Mouse (Mus musculus) kidney, embryonic 14.5 days (tissue): Measurements from ENCODE around the gene Fbxo41. TPM values are rescaled to one million over a fixed set of nuclear protein-coding genes. Genes with fewer than 3 reads are reported as not detected.
"Not testable (repeated sequence)": the region's sequence is repeated elsewhere in the genome, so short reads cannot be mapped to it uniquely, and the experiment has no call there.

ENCODE experiments used
- ATAC-seq: fragments of 200-750 bp; cut with Nextera tagmentation; 2 replicates; pipeline ENCODE4 v1.8.0; 2017; ENCODE audit warnings: moderate number of reproducible peaks, mild to moderate bottlenecking, moderate TSS enrichment, moderate library complexity; ENCODE audit not compliant: low FRiP score, low TSS enrichment
- H3K27ac ChIP-seq: fragments of 300-500 bp; sonication (generic); 2 replicates; pipeline ENCODE4 v1.5.1; 2014; ENCODE audit warnings: low read depth, mild to moderate bottlenecking, low read length, moderate library complexity, mixed read lengths
- H3K27me3 ChIP-seq: fragments of 300-500 bp; sonication (generic); 2 replicates; pipeline ENCODE4 v1.6.1; 2014; ENCODE audit warnings: mild to moderate bottlenecking, low read length; ENCODE audit not compliant: control insufficient read depth, insufficient read depth
- H3K36me3 ChIP-seq: fragments of 300-500 bp; sonication (generic); 2 replicates; pipeline ENCODE4 v1.6.1; 2014; ENCODE audit warnings: low read length, mixed read lengths; ENCODE audit not compliant: control insufficient read depth, insufficient read depth
- H3K4me1 ChIP-seq: fragments of 300-500 bp; sonication (generic); 2 replicates; pipeline ENCODE4 v1.6.1; 2014; ENCODE audit warnings: low read length, mixed read lengths; ENCODE audit not compliant: control insufficient read depth, insufficient read depth
- H3K4me2 ChIP-seq: fragments of 300-500 bp; sonication (generic); replicated peaks from 2 replicates; pipeline ENCODE4 v1.6.1; 2014; ENCODE audit warnings: low read depth, mild to moderate bottlenecking, low read length
- H3K4me3 ChIP-seq: fragments of 300-500 bp; sonication (generic); 2 replicates; pipeline ENCODE4 v1.5.1; 2014; ENCODE audit warnings: mild to moderate bottlenecking, low read length
- H3K9ac ChIP-seq: fragments of 300-500 bp; sonication (generic); 2 replicates; pipeline ENCODE4 v1.6.1; 2014; ENCODE audit warnings: low read depth, mild to moderate bottlenecking, low read length, moderate library complexity
- H3K9me3 ChIP-seq: fragments of 300-500 bp; sonication (generic); 2 replicates; pipeline ENCODE4 v1.6.1; 2016; ENCODE audit warnings: low read length; ENCODE audit not compliant: control insufficient read depth
- WGBS: fragments of 180-500 bp; shearing (Covaris S2); extraction: QIAGEN DNeasy Blood & Tissue Kit; methylation state at CpG from one replicate; pipeline ENCODE4 v1.1.7; 2014; 5-methylcytosine and 5-hydroxymethylcytosine counted together
- polyA plus RNA-seq: library from polyadenylated mRNA; unstranded; fragments of >200 nt; fragmentation: Nextera tagmentation; extraction: Ambion mirVana; gene quantifications from 2 replicates; pipeline ENCODE4 v1.2.1, GENCODE M21; 2014

Gene Fbxo41
- polyA plus RNA-seq, 1 experiment from 2014 or later, result 0.05 TPM

DNA sequence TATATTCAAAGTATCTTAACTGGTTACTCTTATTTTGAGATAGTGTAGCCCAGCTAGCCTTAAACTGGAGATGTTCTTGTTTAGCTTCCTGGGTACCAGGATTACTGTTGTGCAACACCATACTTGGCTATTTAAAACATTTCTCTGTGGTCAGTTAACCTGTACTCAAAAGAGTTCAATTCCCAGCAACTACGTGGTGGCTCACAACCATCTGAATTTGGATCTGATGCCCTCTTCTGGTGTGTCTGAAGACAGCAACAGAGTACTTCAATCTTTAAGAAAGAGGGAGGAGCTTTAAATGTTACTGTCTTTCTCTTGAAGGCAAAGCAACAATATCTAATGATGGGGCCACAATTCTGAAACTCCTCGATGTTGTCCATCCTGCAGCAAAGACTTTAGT, 43.2 kb downstream of the Fbxo41 start:
- Histone ChIP-seq H3K9me3 (no peaks in the 10 kb centered on the region), H3K4me3 (no peak overlapping the region), H3K9ac (no peak overlapping the region), H3K27me3 (no peaks in the 10 kb centered on the region), H3K36me3 (peaks cover 57% of the 10 kb centered on the region), H3K27ac (no peak overlapping the region), H3K4me1 (peaks cover 4% of the 10 kb centered on the region; the same call in 1 of the 2 replicates), H3K4me2 (no peak overlapping the region)
- 81% methylated on average over 2 of the region's 2 CpGs for WGBS
- no peak for ATAC-seq

- no peak for ATAC-seq
- Histone ChIP-seq H3K4me2 (peak overlapping the region; percentile 90), H3K9ac (peak overlapping the region; percentile 77), H3K9me3 (no peaks in the 10 kb centered on the region), H3K27ac (no peak overlapping the region), H3K27me3 (no peaks in the 10 kb centered on the region), H3K36me3 (0 out of 2 replicates have a peak, but pooled peaks cover 3% of the 10 kb centered on the region), H3K4me1 (peaks cover 17% of the 10 kb centered on the region), H3K4me3 (peak overlapping the region; percentile 63)
- WGBS, result 6% methylated on average over 7 of the region's 7 CpGs
These were observed 50.0 kb downstream of the Fbxo41 start for GRCm38 (mm10) chr6:85452816-85453215.

GRCm38 (mm10) chr6:85452411-85452665, 50.5 kb downstream of the Fbxo41 start:
- H3K4me2 ChIP-seq, result peak overlapping the region; percentile 90
- H3K36me3 ChIP-seq, result peaks cover 4% of the 10 kb centered on the region; the same call in 1 of the 2 replicates
- peaks cover 17% of the 10 kb centered on the region for H3K4me1 ChIP-seq
- 0% methylated on average over 15 of the region's 15 CpGs for WGBS
- H3K4me3 ChIP-seq, result peak overlapping the region; percentile 63
- no peaks in the 10 kb centered on the region for H3K27me3 ChIP-seq
- H3K9me3 ChIP-seq, result no peaks in the 10 kb centered on the region
- H3K9ac ChIP-seq, result peak overlapping the region; percentile 77
- H3K27ac ChIP-seq, result peak overlapping the region; percentile 93; the same call in 1 of the 2 replicates
- ATAC-seq, result no peak

DNA sequence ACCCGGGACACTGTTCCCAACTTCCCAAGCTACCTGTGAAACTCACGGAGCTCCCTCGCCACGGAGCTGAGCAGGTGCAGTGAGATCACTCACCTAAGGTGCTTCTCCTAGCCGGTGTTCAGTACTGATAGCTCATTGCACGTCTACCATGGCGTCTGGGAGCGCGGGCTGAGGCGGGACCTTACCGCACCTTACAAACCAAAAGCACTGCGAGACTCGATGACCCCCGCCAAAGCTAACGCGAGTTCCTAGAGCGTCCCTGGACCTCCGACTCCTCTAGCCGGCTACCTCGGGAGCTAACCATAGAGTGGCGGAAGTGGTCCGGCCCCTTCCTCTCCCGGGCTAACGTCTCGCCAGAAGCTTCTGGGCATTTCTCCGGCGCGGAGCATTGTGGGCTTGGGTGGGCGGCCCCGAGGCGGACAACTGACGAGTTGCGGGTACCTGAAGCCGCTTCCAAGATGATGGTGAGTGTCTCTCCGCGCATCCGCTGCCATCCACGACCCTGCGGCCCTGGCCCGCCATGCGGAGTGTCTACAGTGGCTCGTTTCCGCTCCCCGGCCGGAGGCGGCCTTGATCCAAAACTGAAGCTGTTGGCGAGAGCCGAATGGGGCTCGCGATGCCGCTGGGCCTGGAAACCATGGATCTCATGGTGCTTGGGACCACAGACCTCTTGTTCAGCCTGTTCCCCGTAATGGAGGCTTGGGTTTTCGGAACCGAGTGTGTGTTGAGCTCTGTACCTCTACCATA, 51.0 kb downstream of the Fbxo41 start, which contains the start of gene Pradc1:
Gene Pradc1 (minus strand): TSS at position 307 of the 747 bp plus-strand sequence.
- peak within 1 kb of the TSS; percentile 93 for H3K27ac ChIP-seq
- peak within 1 kb of the TSS; percentile 90 for H3K4me2 ChIP-seq
- peaks cover 17% of the 10 kb centered on the region for H3K4me1 ChIP-seq
- peaks cover 8% of the 10 kb centered on the region; the same call in 1 of the 2 replicates for H3K36me3 ChIP-seq
- H3K9me3 ChIP-seq, result no peaks in the 10 kb centered on the region
- ATAC-seq, result peak; percentile 89
- peak within 1 kb of the TSS; percentile 82 for H3K9ac ChIP-seq
- WGBS, result under 1% methylated on average over 53 of the region's 54 CpGs
- no peaks in the 10 kb centered on the region for H3K27me3 ChIP-seq
- peak within 1 kb of the TSS; percentile 63 for H3K4me3 ChIP-seq

GRCm38 (mm10) chr6:85450697-85451663, 51.8 kb downstream of the Fbxo41 start, which contains the start of gene Cct7:
TSS of gene Cct7 (plus strand) at chr6:85451514.
- peak; percentile 95 for ATAC-seq

GRCm38 (mm10) chr6:85450140-85450539, 52.7 kb downstream of the Fbxo41 start:
- H3K9ac ChIP-seq, H3K27ac ChIP-seq, ATAC-seq, H3K4me3 ChIP-seq, H3K27me3 ChIP-seq, H3K9me3 ChIP-seq: not testable (repeated sequence)
- WGBS, result 65% methylated on average over 1 of the region's 1 CpGs
- Histone ChIP-seq H3K4me1 (peaks cover 13% of the 10 kb centered on the region; the same call in 1 of the 2 replicates), H3K36me3 (peaks cover 21% of the 10 kb centered on the region), H3K4me2 (peak overlapping the region; percentile 85)

More at GRCm38 (mm10) chr6:85450697-85451663, 51.8 kb downstream of the Fbxo41 start, which contains the start of gene Cct7:
- peak within 1 kb of the TSS; percentile 93 for H3K27ac ChIP-seq
- H3K4me2 ChIP-seq, result peak within 1 kb of the TSS; percentile 90
- no peaks in the 10 kb centered on the region for H3K9me3 ChIP-seq
- H3K4me1 ChIP-seq, result peaks cover 14% of the 10 kb centered on the region
- WGBS, result 2% methylated on average over 81 of the region's 96 CpGs
- no peaks in the 10 kb centered on the region for H3K27me3 ChIP-seq
- H3K4me3 ChIP-seq, result peak within 1 kb of the TSS; percentile 63
- H3K36me3 ChIP-seq, result peaks cover 14% of the 10 kb centered on the region
- peak within 1 kb of the TSS; percentile 82 for H3K9ac ChIP-seq

DNA sequence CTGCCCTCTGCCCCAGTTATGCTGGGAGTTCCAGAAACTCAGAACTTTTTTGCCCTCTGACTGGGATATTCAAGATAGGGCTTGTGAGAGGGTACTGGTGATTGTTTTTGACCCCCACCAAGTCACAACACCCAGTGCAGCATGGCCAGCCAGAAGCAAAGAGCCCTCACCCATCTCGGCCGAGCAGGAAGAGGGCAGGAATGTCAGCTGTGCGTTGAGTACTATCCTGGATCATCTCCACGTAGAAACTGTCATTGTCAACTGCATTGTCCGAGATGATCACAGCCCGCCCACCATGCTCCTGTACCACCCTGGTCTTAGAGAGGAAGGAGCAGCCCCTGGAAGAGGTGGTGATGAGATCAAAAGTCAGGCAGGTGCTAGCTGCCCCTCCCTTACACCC, 55.4 kb downstream of the Fbxo41 start:
- ATAC-seq, result no peak
- peaks cover 7% of the 10 kb centered on the region; the same call in 1 of the 2 replicates for H3K4me1 ChIP-seq
- H3K9me3 ChIP-seq, result no peaks in the 10 kb centered on the region
- H3K36me3 ChIP-seq, result peaks cover 38% of the 10 kb centered on the region
- H3K9ac ChIP-seq, result no peak overlapping the region
- H3K4me3 ChIP-seq, result no peak overlapping the region
- no peaks in the 10 kb centered on the region for H3K27me3 ChIP-seq
- H3K4me2 ChIP-seq, result no peak overlapping the region
- H3K27ac ChIP-seq, result no peak overlapping the region
- 87% methylated on average over 6 of the region's 6 CpGs for WGBS

- WGBS, result 41% methylated on average over 5 of the region's 5 CpGs
- peaks cover 7% of the 10 kb centered on the region; the same call in 1 of the 2 replicates for H3K4me1 ChIP-seq
- no peak overlapping the region for H3K9ac ChIP-seq
- peak; percentile 85 for ATAC-seq
- H3K4me3 ChIP-seq, result no peak overlapping the region
- no peaks in the 10 kb centered on the region for H3K9me3 ChIP-seq
- no peak overlapping the region for H3K4me2 ChIP-seq
- H3K27me3 ChIP-seq, result no peaks in the 10 kb centered on the region
- peak overlapping the region; percentile 8; the same call in 1 of the 2 replicates for H3K27ac ChIP-seq
- peaks cover 57% of the 10 kb centered on the region for H3K36me3 ChIP-seq
These were observed 57.5 kb downstream of the Fbxo41 start for GRCm38 (mm10) chr6:85445286-85445685.
